In the genomic region with DNA sequence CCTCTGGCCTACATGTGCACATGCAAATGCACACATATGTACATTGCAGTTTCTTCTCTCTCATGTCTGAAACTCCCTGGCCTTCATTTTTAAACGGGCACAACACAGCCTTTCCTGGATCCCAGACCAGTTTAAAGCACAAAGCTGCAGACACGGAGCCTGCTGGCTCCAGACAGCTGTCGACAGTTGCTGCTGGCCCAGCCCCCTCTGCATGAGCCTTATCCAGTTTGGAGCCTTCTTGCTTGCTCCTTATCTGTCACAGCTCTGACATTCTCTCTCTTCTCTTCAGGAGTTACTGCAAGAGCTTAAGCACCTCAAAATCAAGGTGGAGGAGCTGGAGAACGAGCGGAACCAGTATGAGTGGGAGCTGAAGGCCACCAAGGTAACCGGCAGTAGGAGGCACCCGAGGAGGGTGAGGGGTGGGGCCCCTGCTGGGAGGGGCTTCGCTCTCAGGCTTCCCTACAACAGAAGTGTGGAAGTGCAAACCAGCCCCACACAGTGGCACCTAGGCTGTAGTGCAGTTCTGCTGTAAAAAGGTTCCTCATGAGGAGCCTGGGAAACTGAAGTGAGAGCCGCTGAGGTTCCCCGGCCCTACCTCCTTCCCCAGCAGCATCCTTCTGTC, we compare ENCODE assay signal across 8 mouse cellular contexts. TPM values are rescaled to one million over a fixed set of nuclear protein-coding genes. Genes with fewer than 3 reads are reported as not detected.
DNase-seq lines count a peak whose midpoint lies in the region; ATAC-seq and TF ChIP-seq lines count a peak whose summit lies in the region.

No protein-coding gene starts in this region.

- no peaks in the 10 kb centered on the region for H3K9me3 ChIP-seq in CH12.LX (replicated peaks; ENCODE audit: low read length)
- no peaks in the 10 kb centered on the region for H3K9me3 ChIP-seq in neural tube, embryonic 15.5 days (replicated peaks)

- no peak overlapping the region for H3K27ac ChIP-seq in CH12.LX (ENCODE audit: insufficient read depth, low read depth)
- peak overlapping the region; percentile 37 for H3K27ac ChIP-seq in layer of hippocampus, adult 2 months
- H3K27ac ChIP-seq in neural tube, embryonic 15.5 days (replicated peaks) = no peak overlapping the region
- no peak overlapping the region; the same call in 1 of the 2 replicates for H3K27ac ChIP-seq in testis, adult 2 months (ENCODE audit: control insufficient read depth, insufficient read depth, low read depth, low read length)

- DNase-seq in CH12.LX (ENCODE audit: extremely low read depth) = peak; percentile 85
- peak; percentile 19 for DNase-seq in c-Kit-positive CD71-positive TER-119-positive erythroid progenitor cells, embryonic 14.5 days (ENCODE audit: low spot score)
- DNase-seq in forelimb bud, embryonic 11.5 days (ENCODE audit: low read depth, low spot score) = peak; percentile 81
- peak; percentile 63 to 66 for DNase-seq in layer of hippocampus, adult 2 months (ENCODE audit: low spot score in 2 of 2)
- DNase-seq in lung, adult 18-20 months = peak; percentile 89 to 93

- peak; percentile 56 for TF ChIP-seq RAD21 in CH12.LX (IDR thresholded peaks at IDR 0.05; ENCODE audit: low read depth, low read length)

- TF ChIP-seq CTCF in CH12.LX (conservative IDR thresholded peaks at IDR 0.05 in 1 of 2, IDR thresholded peaks at IDR 0.05 in 1 of 2; ENCODE audit: low read depth in 2 of 2, low read length in 2 of 2) = peak; percentile 7 to 74; a peak in 2 of 4 replicates
- peak; percentile 80 for TF ChIP-seq CTCF in layer of hippocampus, adult 2 months (conservative IDR thresholded peaks at IDR 0.05)
- peak; percentile 37; the same call in 1 of the 2 replicates for TF ChIP-seq CTCF in testis, adult 2 months (IDR thresholded peaks at IDR 0.05; ENCODE audit: control insufficient read depth, insufficient read depth, insufficient replicate concordance, low read depth, low read length)

- no peaks in the 10 kb centered on the region for H3K27me3 ChIP-seq in CH12.LX (replicated peaks)
- H3K27me3 ChIP-seq in neural tube, embryonic 15.5 days (replicated peaks) = no peaks in the 10 kb centered on the region
- no peaks in the 10 kb centered on the region for H3K27me3 ChIP-seq in testis, adult 2 months (ENCODE audit: control insufficient read depth, insufficient read depth, low read length)

- TF ChIP-seq EP300 in CH12.LX (IDR thresholded peaks at IDR 0.05; ENCODE audit: low read length) = 0 out of 2 replicates have a peak, but pooled peaks have one; percentile 16

- dilution Hi-C loops in CH12.LX (cut with MboI; ENCODE audit: extremely low pct_ligation_motif_present, extremely low pct_unique_long_range_greater_than_20kb, low sequenced_read_pairs) = no loop called here

- peak; percentile 85 to 87 for ATAC-seq in hematopoietic stem cell, adult 5-6 weeks (replicated peaks in 1 of 2; ENCODE audit: insufficient read depth in 1 of 2, low FRiP score in 2 of 2, low TSS enrichment in 1 of 2, low read depth in 1 of 2, poor library complexity in 2 of 2, severe bottlenecking in 2 of 2)
- ATAC-seq in neural tube, embryonic 15.5 days (ENCODE audit: low FRiP score) = peak; percentile 95

- H3K9ac ChIP-seq in CH12.LX (ENCODE audit: insufficient read depth, low read depth) = no peak overlapping the region
- no peak overlapping the region; the same call in 1 of the 2 replicates for H3K9ac ChIP-seq in neural tube, embryonic 15.5 days (replicated peaks)

- in situ Hi-C loops in CH12.LX (cut with MboI; ENCODE audit: low pct_ligation_motif_present, low pct_unique_long_range_greater_than_20kb, low sequenced_read_pairs) = no loop called here

- 3% methylated on average over 10 of the region's 10 CpGs for WGBS in neural tube, embryonic 15.5 days

- peak; percentile 21; the same call in 1 of the 2 replicates for TF ChIP-seq POLR2A in CH12.LX (IDR thresholded peaks at IDR 0.05; ENCODE audit: low read depth, low read length)
- TF ChIP-seq POLR2A in testis, adult 2 months (IDR thresholded peaks at IDR 0.05; ENCODE audit: control insufficient read depth, low read depth, low read length) = no peak

- H3K4me1 ChIP-seq in CH12.LX (ENCODE audit: control insufficient read depth in 1 of 2, insufficient read depth in 2 of 2) = peaks cover 15 to 65% of the 10 kb centered on the region in 2 experiments
- 0 out of 2 replicates have a peak, but pooled peaks cover 6% of the 10 kb centered on the region for H3K4me1 ChIP-seq in neural tube, embryonic 15.5 days
- no peaks in the 10 kb centered on the region for H3K4me1 ChIP-seq in testis, adult 2 months (ENCODE audit: control insufficient read depth, insufficient read depth, low read length)

- H3K4me2 ChIP-seq in CH12.LX (ENCODE audit: insufficient read depth, low read depth, poor library complexity, severe bottlenecking) = no peak overlapping the region
- H3K4me2 ChIP-seq in neural tube, embryonic 15.5 days = peak overlapping the region; percentile 53

- H3K36me3 ChIP-seq in CH12.LX (replicated peaks in 1 of 2; ENCODE audit: control insufficient read depth in 1 of 2, insufficient read depth in 1 of 2, low read length in 1 of 2) = peaks cover 38 to 89% of the 10 kb centered on the region in 2 experiments
- H3K36me3 ChIP-seq in neural tube, embryonic 15.5 days = no peaks in the 10 kb centered on the region
- no peaks in the 10 kb centered on the region for H3K36me3 ChIP-seq in testis, adult 2 months (ENCODE audit: control insufficient read depth, insufficient read depth, low read length)

- H3K4me3 ChIP-seq in CH12.LX (replicated peaks in 1 of 3; ENCODE audit: low read depth in 2 of 3, low read length in 2 of 3, poor library complexity in 1 of 3) = no peak overlapping the region
- peak overlapping the region; percentile 21; the same call in 1 of the 2 replicates for H3K4me3 ChIP-seq in layer of hippocampus, adult 2 months
- peak overlapping the region; percentile 26 for H3K4me3 ChIP-seq in neural tube, embryonic 15.5 days (replicated peaks)
- no peak overlapping the region for H3K4me3 ChIP-seq in testis, adult 2 months (ENCODE audit: control insufficient read depth, low read depth, low read length)

- H3K79me2 ChIP-seq in CH12.LX (replicated peaks; ENCODE audit: control insufficient read depth, extremely low read depth, insufficient read depth, poor library complexity, severe bottlenecking) = no peaks in the 10 kb centered on the region

TF ChIP-seq in CH12.LX, 34 proteins besides CTCF, POLR2A, EP300 and RAD21:
- TF ChIP-seq POLR2AphosphoS2 (IDR thresholded peaks at IDR 0.05; ENCODE audit: low read depth, low read length) = no peak
- TF ChIP-seq CHD2 (IDR thresholded peaks at IDR 0.05; ENCODE audit: low read length) = peak; percentile 42; the same call in 1 of the 2 replicates
- TF ChIP-seq SMC3 (IDR thresholded peaks at IDR 0.05; ENCODE audit: low read depth, low read length) = peak; percentile 77
- no peak for TF ChIP-seq SIN3A (IDR thresholded peaks at IDR 0.05; ENCODE audit: low read length)

RNA-seq across cellular contexts. Expression of a gene that starts 49.2 kb away (rescaled TPM):
- 0.17 TPM in 1 of 2 replicates, not detected in the other for total RNA-seq in CH12.LX (2012; rRNA removed)
- total RNA-seq in CH12.LX (2014; rRNA removed) = not detected in 2 replicates
- polyA plus RNA-seq in CH12.LX (2012; ENCODE audit: insufficient read length, low read depth) = 0.18 TPM in 1 of 2 replicates, not detected in the other
- not detected in 2 replicates for total RNA-seq in hematopoietic stem cell, adult 5-6 weeks (2017)
- total RNA-seq in layer of hippocampus, adult 2 months (2021) = under 1 TPM in 1 of 2 experiments, not detected in 1; 0.41 TPM
- polyA plus RNA-seq in neural tube, embryonic 15.5 days (2015; fragmentation: Nextera tagmentation; extraction: Ambion mirVana) = 0.09 and 0.26 TPM in 2 replicates
- polyA plus RNA-seq in testis, adult 2 months (2012; rRNA removed) = 13.2 and 14.8 TPM in 2 replicates

Comparison
In these comparisons a context has a peak if more than half of its experiments do, and no peak if none do; other contexts are left out.
1. DNase-seq: peak in every context shown above with its lines; median percentile 91 in lung, adult 18-20 months; 85 in CH12.LX; 81 in forelimb bud, embryonic 11.5 days; 64 in layer of hippocampus, adult 2 months; 19 in c-Kit-positive CD71-positive TER-119-positive erythroid progenitor cells, embryonic 14.5 days.
2. H3K4me3 ChIP-seq: peak in layer of hippocampus, adult 2 months (single experiment) and neural tube, embryonic 15.5 days (single experiment); none in CH12.LX (0 of 3) and testis, adult 2 months (single experiment).
3. Peak in every context shown above with its lines, with median percentiles within 50 percentile points of each other: CTCF ChIP-seq.